Mouse (Mus musculus) large intestine, adult 2 months (tissue): ENCODE data around the gene Mfn1. TPM values are rescaled to one million over a fixed set of nuclear protein-coding genes. Genes with fewer than 3 reads are reported as not detected.

Experiments used
- DNase-seq: peaks from one replicate; pipeline ENCODE4 v3.0.0-alpha.2; 2012; ENCODE audit warnings: low read depth, low spot score
- WGBS: fragments of 180-500 bp; shearing (Covaris S2); methylation state at CpG from one replicate; pipeline ENCODE4 v1.1.7; 2018; 5-methylcytosine and 5-hydroxymethylcytosine counted together
- polyA plus RNA-seq: library from polyadenylated mRNA; depleted of rRNA; stranded (reverse); fragments of >200 nt; gene quantifications from 2 replicates; pipeline ENCODE4 v1.2.3, GENCODE M21; 2012

Gene Mfn1
- polyA plus RNA-seq, 1 experiment, result 9.8 TPM

GRCm38 (mm10) chr3:32509496-32510374 lies 19.5 kb upstream of the Mfn1 start, which contains the start of gene Zfp639:
Gene Zfp639 (plus strand): TSS chr3:32510259.
- DNase-seq, result no peak
- WGBS, result 22% methylated on average over 24 of the region's 24 CpGs

DNA sequence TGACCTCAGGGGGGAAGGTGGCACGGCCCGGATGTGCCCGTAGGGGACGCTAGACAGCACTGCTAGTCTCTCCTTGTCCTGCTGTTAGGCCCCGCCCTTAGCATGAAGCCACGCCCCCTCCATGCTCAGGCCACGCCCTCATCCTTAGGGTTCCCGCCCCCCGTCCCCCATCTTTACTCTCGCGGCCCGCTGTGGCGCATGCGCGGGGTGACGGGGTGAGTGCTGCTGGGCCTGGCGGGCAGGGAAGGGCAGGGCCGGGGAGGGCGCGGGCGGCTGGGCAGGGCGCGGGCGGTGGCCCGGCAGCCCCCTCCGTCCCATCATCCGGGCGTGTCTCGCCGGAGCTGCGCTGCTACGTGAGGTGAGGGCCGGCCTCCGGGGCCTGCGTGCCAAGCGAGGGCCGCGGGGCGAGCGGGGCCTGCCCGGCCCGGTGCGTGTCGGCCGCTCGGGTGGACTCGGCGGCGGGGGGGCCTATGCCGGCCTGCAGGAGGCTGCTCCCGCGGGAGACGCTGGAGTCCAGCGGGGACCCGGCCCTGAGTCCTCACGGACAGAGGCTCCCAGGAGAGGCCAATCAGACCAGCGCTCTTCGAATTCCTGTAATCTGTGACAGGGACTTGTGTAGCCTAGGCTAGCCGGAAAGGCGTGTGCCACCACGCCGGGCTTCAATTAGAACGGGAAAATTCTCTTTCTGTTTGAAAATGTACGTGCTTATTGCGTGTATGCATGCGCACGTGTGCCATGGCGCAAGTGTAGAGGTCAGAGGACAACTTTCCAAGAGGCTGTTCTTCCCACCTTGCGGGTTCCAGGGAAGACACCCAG lies 18.7 kb upstream of the Mfn1 start:
- peak; percentile 92 for DNase-seq
- under 1% methylated on average over 67 of the region's 69 CpGs for WGBS

DNA sequence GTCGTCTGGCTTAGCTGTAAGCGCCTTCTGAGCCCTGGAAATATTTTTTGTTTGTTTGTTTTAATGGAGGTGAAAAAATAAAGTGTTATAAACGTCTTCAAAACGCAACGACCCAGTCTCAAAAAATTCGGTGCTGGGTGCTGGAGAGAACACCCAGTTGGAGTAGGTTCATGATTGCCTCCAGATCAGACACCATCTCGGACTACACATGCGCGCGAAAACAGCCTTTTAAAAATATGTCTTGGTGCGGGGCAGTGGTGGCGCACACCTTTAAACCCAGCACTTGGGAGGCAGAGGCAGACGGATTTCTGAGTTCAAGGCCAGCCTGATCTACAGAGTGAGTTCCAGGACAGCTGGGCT lies 18.1 kb upstream of the Mfn1 start:
- DNase-seq, result no peak
- WGBS, result 2% methylated on average over 13 of the region's 13 CpGs

DNA sequence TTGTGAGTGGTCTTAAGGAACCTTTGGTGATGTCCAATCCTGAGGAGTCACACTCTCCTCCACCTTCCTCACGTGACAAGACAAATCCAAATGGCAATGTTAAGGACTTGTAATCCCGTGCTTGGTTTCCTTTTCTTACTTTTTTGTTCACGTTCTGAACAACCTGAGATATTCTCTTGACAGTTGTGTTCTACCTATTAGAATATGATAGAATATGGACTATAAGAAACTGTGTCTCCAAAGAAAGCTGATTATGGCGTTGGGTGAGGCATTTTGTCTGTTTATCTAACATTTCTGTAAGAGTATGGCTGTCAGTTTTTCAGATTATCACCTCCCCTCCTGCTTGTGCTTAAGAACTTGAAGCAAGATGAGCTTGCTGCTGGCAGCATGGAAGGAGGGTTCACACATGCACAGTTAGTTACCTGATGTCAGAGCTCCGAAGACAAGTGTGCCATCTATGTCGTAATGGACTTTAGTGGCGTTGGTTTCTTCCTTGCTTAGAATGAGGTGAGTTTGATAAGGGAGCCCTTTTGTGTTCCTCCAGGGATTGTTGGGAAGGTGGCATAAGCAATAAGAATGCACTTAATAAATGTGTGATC lies 16.5 kb upstream of the Mfn1 start:
- WGBS, result 89% methylated on average over 7 of the region's 7 CpGs

GRCm38 (mm10) chr3:32513528-32513927 lies 15.7 kb upstream of the Mfn1 start:
- no peak for DNase-seq

More for the DNA sequence above, 16.5 kb upstream of the Mfn1 start:
- no peak for DNase-seq

DNA sequence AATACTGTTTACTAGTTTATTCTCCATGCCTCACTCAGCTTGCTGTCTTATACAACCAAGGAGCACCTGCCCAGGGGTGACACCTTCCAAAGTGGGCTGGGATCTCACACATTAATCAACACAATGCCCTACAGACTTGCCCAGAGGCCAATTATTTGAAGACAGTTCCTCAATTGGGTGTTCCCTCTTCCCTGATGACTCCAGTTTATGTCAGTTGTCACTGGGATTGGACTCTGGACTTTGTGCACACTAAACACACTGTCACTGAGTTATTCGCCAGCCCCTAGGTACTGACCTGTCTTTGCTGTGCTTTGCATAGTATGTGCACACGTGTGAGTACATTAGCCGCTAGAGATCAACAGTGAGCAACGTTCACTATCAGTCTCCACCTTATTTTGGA lies 2.1 kb upstream of the Mfn1 start:
- DNase-seq, result peak; percentile 67
- 47% methylated on average over 4 of the region's 4 CpGs for WGBS

DNA sequence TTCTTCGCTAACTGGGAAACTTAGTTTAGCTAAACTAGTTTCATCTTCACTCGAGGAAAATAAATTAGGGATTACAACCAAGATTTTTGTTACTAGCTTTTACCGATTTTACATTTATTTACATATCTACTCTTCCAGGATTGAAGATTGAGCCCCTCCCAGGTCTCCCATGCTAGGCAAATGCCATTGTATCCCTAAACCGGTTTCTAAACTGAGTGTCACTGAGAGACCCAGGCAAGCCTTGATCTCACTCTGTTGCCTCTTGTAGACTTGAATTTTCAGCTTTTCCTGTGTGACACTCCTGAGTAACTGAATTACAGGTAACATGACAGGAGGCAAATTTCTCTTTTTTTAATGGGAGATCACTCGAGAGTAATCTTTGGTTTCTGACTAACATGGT lies 776 bp downstream of the Mfn1 start:
- WGBS, result 9% methylated on average over 5 of the region's 5 CpGs
- DNase-seq, result no peak

- 47% methylated on average over 1 of the region's 1 CpGs for WGBS
- DNase-seq, result no peak
Observed at GRCm38 (mm10) chr3:32535692-32536091, 6.4 kb downstream of the Mfn1 start.

GRCm38 (mm10) chr3:32537556-32537955 lies 8.3 kb downstream of the Mfn1 start:
- WGBS, result 56% methylated on average over 1 of the region's 1 CpGs
- DNase-seq, result no peak

DNA sequence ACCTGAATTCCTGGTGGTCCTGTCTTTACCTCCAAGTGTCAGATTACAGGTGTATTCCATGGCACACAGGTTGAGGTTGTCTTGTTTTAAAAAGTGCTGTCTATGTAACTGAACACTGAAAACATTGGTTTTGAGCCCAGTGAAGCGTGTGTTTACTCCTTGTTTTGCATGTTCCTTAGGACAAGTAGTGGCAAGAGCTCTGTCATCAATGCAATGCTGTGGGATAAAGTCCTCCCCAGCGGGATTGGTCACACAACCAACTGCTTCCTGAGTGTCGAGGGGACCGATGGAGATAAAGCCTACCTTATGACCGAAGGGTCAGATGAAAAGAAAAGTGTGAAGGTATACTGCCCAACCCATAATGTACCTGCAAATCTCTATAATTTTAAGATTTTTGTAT lies 8.8 kb downstream of the Mfn1 start:
- 92% methylated on average over 5 of the region's 5 CpGs for WGBS
- no peak for DNase-seq

GRCm38 (mm10) chr3:32553061-32553460 lies 23.8 kb downstream of the Mfn1 start:
- WGBS, result 96% methylated on average over 1 of the region's 1 CpGs

DNA sequence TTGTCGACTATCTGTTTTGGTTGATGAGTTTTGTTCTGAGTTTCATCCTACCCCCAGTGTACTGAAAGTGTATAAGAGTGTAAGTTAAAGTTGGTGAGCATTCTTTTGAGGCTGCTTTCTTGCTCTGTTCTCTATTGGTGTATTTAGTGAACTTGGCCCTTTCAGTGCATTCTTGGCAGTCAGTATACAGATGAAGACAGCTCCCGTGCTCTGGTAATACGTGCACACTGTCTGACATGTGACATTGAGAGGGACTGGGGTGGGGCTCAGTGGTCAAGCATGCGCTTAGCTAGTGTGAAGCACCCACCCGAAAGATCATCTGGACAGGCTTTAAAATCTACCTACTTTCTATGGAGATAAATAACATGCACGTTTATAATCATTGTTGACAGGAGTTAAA lies 34.1 kb downstream of the Mfn1 start:
- 90% methylated on average over 6 of the region's 6 CpGs for WGBS
- DNase-seq, result no peak

More at GRCm38 (mm10) chr3:32553061-32553460, 23.8 kb downstream of the Mfn1 start:
- no peak for DNase-seq

DNA sequence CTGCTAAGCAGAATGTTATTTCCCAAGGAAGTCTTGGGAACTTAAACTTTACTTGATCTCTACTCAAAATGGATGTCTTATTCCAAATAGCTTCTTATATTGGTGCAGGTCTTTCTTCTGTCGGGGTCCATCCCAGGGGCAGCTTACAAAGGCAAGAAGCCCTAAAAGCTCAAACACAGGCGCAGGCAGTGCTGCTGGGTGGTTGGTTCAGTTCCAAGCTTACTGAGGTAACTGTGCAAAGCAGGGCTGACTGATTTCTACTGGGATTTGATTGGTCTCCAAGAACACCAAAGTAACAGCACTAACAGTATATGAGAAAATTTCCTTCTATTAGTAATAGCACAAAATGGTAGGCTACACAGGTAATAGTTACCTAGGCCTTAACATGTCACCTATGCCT lies 43.8 kb downstream of the Mfn1 start:
- 90% methylated on average over 2 of the region's 2 CpGs for WGBS

GRCm38 (mm10) chr3:32573881-32574280 lies 44.6 kb downstream of the Mfn1 start:
- 75% methylated on average over 9 of the region's 9 CpGs for WGBS
- DNase-seq, result no peak

More for the DNA sequence above, 43.8 kb downstream of the Mfn1 start:
- no peak for DNase-seq

GRCm38 (mm10) chr3:32575151-32575550 lies 45.9 kb downstream of the Mfn1 start:
- WGBS, result 94% methylated on average over 3 of the region's 3 CpGs
- no peak for DNase-seq

DNA sequence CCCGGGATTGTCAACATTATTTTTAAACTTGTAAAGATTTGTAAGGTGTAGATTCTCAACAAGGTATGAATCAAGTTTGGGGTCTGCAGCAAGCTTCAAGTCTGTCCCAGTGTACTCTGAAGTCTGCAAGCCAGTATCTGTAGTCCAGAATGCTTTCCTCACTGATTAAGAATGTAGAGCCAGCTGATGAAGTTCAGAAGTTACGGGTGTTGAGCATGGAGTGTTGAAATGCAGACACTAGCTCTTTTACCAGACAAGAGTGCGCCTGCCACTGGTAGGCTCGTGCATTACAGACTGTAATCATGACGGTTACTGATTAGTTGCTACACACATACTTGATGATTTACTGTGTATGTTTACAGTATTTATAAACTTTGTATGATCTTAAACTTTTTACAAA lies 49.5 kb downstream of the Mfn1 start:
- WGBS, result 86% methylated on average over 5 of the region's 5 CpGs
- no peak for DNase-seq

DNA sequence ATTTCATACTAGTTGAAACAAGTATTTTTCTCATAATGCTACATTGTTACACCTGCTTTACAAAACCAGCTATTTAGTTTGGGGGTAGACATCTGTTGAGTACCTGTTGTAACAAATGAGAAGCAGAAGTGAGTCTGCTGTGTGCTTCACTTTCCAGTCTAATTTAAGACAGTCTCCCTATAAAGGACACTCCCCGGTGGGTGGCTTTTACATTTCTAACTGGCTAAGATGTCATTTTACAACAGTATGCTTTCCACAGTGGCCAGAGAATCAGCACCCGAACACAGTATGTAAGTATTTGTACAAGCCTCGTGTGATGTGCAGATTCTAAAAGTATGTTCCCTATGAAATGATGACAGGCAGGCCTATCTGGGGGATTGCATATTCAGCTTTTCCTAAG lies 51.5 kb downstream of the Mfn1 start:
- DNase-seq, result no peak
- 72% methylated on average over 3 of the region's 3 CpGs for WGBS

GRCm38 (mm10) chr3:32581911-32582310 lies 52.6 kb downstream of the Mfn1 start:
- DNase-seq, result no peak
- 89% methylated on average over 3 of the region's 3 CpGs for WGBS

DNA sequence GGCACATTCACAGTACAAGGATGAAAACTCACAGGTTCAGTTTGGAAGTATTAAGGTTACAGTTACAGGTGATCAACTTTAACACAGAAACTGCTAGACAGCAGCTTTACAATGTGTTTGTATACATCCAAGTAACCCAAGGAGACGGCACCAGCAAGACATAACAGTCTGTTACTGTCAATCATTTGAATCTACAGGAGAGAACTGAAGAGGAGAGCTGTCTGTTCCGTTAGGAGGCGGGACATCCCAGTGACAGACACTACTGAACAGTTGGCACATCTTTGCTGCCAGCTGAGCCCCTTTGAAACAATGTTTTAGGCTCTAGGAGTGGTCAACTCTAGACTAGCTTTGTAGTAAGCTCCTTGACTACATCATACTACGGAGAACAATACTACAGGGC lies 54.2 kb downstream of the Mfn1 start:
- 92% methylated on average over 4 of the region's 4 CpGs for WGBS

DNA sequence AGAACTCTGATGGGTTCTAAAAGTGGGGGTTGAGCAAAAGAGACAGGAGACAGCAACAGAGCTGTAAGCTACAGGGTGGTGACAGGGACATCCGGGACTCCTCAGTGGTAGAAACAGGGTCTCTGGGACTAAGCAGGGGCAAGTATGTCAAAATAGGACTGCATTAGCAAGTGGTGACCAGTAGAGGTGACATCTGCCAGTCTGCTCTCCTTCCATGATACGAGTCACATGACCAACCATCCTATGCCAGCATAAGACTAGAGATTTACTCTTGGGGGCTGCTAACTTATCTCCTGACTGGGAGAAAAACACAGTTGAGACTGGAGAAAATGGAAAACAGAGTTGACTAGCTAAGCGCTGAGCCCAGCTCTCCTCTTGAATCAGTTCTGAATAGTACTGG lies 57.0 kb downstream of the Mfn1 start:
- DNase-seq, result no peak
- WGBS, result 93% methylated on average over 3 of the region's 3 CpGs

More for the DNA sequence above, 54.2 kb downstream of the Mfn1 start:
- no peak for DNase-seq
